30 mouse cellular contexts compared by ENCODE assay signal in the genomic region with DNA sequence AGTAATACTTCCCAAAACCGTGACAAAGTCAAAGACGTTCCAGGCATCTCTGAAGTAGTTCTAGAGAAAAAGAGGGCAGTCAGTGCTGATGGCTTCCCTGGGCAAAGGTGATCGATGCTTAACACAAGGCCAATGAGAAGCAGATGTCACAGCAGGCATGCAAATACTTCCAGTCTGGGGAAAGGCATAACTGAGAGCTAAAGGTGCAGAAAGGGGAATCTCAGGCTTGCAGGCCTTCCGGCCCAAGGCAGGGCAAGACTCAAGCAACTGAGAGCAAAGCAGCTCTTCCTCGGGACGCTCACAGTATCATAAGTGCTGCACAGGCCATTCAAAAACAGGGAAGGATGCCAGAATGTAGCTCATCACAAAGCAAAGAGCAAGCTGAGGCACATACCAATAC.
DNase-seq lines count a peak whose midpoint lies in the region; ATAC-seq and TF ChIP-seq lines count a peak whose summit lies in the region.
"Had no signal": no experiment of that assay in that cellular context is flagged by ENCODE, and none has a peak within 500 bp of the region (broad histone marks: within the 10 kb centered on the region; RNA-seq: fewer than 3 reads in every experiment).

No protein-coding gene starts in this region.

- DNase-seq in heart, adult 11 months: peak; percentile 67
- no peak for DNase-seq in heart, postnatal 36 days
- peak; percentile 56 for DNase-seq in CH12.LX (ENCODE audit: extremely low read depth)
- peak; percentile 44 for DNase-seq in embryo, embryonic 10.5 days (ENCODE audit: low spot score)
- DNase-seq in embryonic facial prominence, embryonic 11.5 days (ENCODE audit: low spot score): peak; percentile 40
- DNase-seq in Muller cell, postnatal 12 days (ENCODE audit: inconsistent ontology term): no peak
- DNase-seq in cerebellum, adult 11-12 months: no peak
- DNase-seq in lung, postnatal 4 days: no peak
- DNase-seq: adrenal gland, postnatal 10 days; adrenal gland, postnatal 36 days; cerebellum, adult 2 months; cerebellum, adult 9-11 months; cerebellum, postnatal 25 days; gastrocnemius, adult 2 months; gastrocnemius, postnatal 14 days; heart, adult 18-20 months; heart, postnatal 10 days; heart, postnatal 4 days; kidney, adult 18-20 months had no signal

- no peak for TF ChIP-seq RAD21 in CH12.LX (IDR thresholded peaks at IDR 0.05; ENCODE audit: low read depth, low read length)

- in situ Hi-C loops in CH12.LX (cut with MboI; ENCODE audit: low pct_ligation_motif_present, low pct_unique_long_range_greater_than_20kb, low sequenced_read_pairs): no loop called here

- ATAC-seq in embryonic facial prominence, embryonic 11.5 days (replicated peaks; ENCODE audit: insufficient number of reproducible peaks, low FRiP score, low TSS enrichment, low read depth): no peak
- ATAC-seq: CD4-positive, CD25-positive, alpha-beta regulatory T cell, adult 4 months; forebrain, embryonic 13.5 days; forebrain, embryonic 16.5 days; intestine, embryonic 16.5 days; Patski had no signal

- dilution Hi-C loops in CH12.LX (cut with MboI; ENCODE audit: extremely low pct_ligation_motif_present, extremely low pct_unique_long_range_greater_than_20kb, low sequenced_read_pairs): no loop called here

- no peaks in the 10 kb centered on the region for H3K79me2 ChIP-seq in CH12.LX (replicated peaks; ENCODE audit: control insufficient read depth, extremely low read depth, insufficient read depth, poor library complexity, severe bottlenecking)

- H3K9me3 ChIP-seq in CH12.LX (replicated peaks; ENCODE audit: low read length): no peaks in the 10 kb centered on the region
- H3K9me3 ChIP-seq in embryonic facial prominence, embryonic 11.5 days (replicated peaks; ENCODE audit: control insufficient read depth, low read length): no peaks in the 10 kb centered on the region
- H3K9me3 ChIP-seq: embryonic facial prominence, embryonic 12.5 days; forebrain, embryonic 13.5 days; heart, embryonic 12.5 days; heart, embryonic 15.5 days; hindbrain, embryonic 12.5 days; hindbrain, embryonic 15.5 days had no signal

- TF ChIP-seq EP300 in CH12.LX (IDR thresholded peaks at IDR 0.05; ENCODE audit: low read length): peak; percentile 54

- TF ChIP-seq CTCF in CH12.LX (conservative IDR thresholded peaks at IDR 0.05 in 1 of 2, IDR thresholded peaks at IDR 0.05 in 1 of 2; ENCODE audit: low read depth in 2 of 2, low read length in 2 of 2): no peak

- no peaks in the 10 kb centered on the region for H3K36me3 ChIP-seq in CH12.LX (replicated peaks in 1 of 2; ENCODE audit: control insufficient read depth in 1 of 2, insufficient read depth in 1 of 2, low read length in 1 of 2)
- no peaks in the 10 kb centered on the region for H3K36me3 ChIP-seq in embryonic facial prominence, embryonic 11.5 days (replicated peaks; ENCODE audit: control insufficient read depth, insufficient read depth, low read depth, low read length)
- H3K36me3 ChIP-seq: embryonic facial prominence, embryonic 12.5 days; heart, embryonic 12.5 days; heart, embryonic 15.5 days had no signal

- intact Hi-C loops in heart, postnatal 36 days (cut with DNase I): no loop called here

- H3K4me3 ChIP-seq in CH12.LX (replicated peaks in 1 of 3; ENCODE audit: low read depth in 2 of 3, low read length in 2 of 3, poor library complexity in 1 of 3): no peak overlapping the region
- no peak overlapping the region for H3K4me3 ChIP-seq in embryonic facial prominence, embryonic 11.5 days (ENCODE audit: low read depth, low read length)
- H3K4me3 ChIP-seq: embryonic facial prominence, embryonic 12.5 days; erythroblast, embryonic 14.5 days; forebrain, embryonic 13.5 days; gastrocnemius, adult 2 months; heart, embryonic 12.5 days; heart, embryonic 15.5 days; hindbrain, embryonic 12.5 days; hindbrain, embryonic 15.5 days had no signal

- H3K4me1 ChIP-seq in CH12.LX (ENCODE audit: control insufficient read depth in 1 of 2, insufficient read depth in 2 of 2): peaks cover 23 to 37% of the 10 kb centered on the region in 2 experiments
- H3K4me1 ChIP-seq in embryonic facial prominence, embryonic 11.5 days (ENCODE audit: control insufficient read depth, insufficient read depth, low read length): no peaks in the 10 kb centered on the region
- H3K4me1 ChIP-seq: embryonic facial prominence, embryonic 12.5 days; forebrain, embryonic 13.5 days; heart, embryonic 12.5 days; heart, embryonic 15.5 days; hindbrain, embryonic 12.5 days; hindbrain, embryonic 15.5 days had no signal

- no peak overlapping the region for H3K9ac ChIP-seq in CH12.LX (ENCODE audit: insufficient read depth, low read depth)
- no peak overlapping the region for H3K9ac ChIP-seq in embryonic facial prominence, embryonic 11.5 days (replicated peaks; ENCODE audit: low read length)
- H3K9ac ChIP-seq: embryonic facial prominence, embryonic 12.5 days; forebrain, embryonic 13.5 days; heart, embryonic 12.5 days; heart, embryonic 15.5 days; hindbrain, embryonic 12.5 days; hindbrain, embryonic 15.5 days had no signal

- 61% methylated on average over 6 of the region's 6 CpGs for WGBS in embryonic facial prominence, embryonic 11.5 days

- H3K27ac ChIP-seq in CH12.LX (ENCODE audit: insufficient read depth, low read depth): no peak overlapping the region
- H3K27ac ChIP-seq in embryonic facial prominence, embryonic 11.5 days (replicated peaks; ENCODE audit: low read depth, low read length): no peak overlapping the region
- H3K27ac ChIP-seq: embryonic facial prominence, embryonic 12.5 days; forebrain, embryonic 13.5 days; gastrocnemius, adult 2 months; heart, embryonic 15.5 days; hindbrain, embryonic 12.5 days; hindbrain, embryonic 15.5 days had no signal

- H3K27me3 ChIP-seq in CH12.LX (replicated peaks): no peaks in the 10 kb centered on the region
- H3K27me3 ChIP-seq in embryonic facial prominence, embryonic 11.5 days (ENCODE audit: control insufficient read depth, insufficient read depth, low read length): no peaks in the 10 kb centered on the region
- H3K27me3 ChIP-seq: embryonic facial prominence, embryonic 12.5 days; forebrain, embryonic 13.5 days; heart, embryonic 12.5 days; heart, embryonic 15.5 days; hindbrain, embryonic 12.5 days; hindbrain, embryonic 15.5 days had no signal

- TF ChIP-seq POLR2A in CH12.LX (IDR thresholded peaks at IDR 0.05; ENCODE audit: low read depth, low read length): no peak

- H3K4me2 ChIP-seq in CH12.LX (ENCODE audit: insufficient read depth, low read depth, poor library complexity, severe bottlenecking): no peak overlapping the region
- no peak overlapping the region for H3K4me2 ChIP-seq in embryonic facial prominence, embryonic 11.5 days (ENCODE audit: low read depth, low read length)
- H3K4me2 ChIP-seq: embryonic facial prominence, embryonic 12.5 days; forebrain, embryonic 13.5 days; heart, embryonic 12.5 days; heart, embryonic 15.5 days; hindbrain, embryonic 12.5 days; hindbrain, embryonic 15.5 days had no signal

TF ChIP-seq in CH12.LX, 34 proteins besides CTCF, POLR2A, EP300 and RAD21 (continues in another document):
- TF ChIP-seq ZC3H11A (IDR thresholded peaks at IDR 0.05; ENCODE audit: low read depth, low read length): no peak
- no peak for TF ChIP-seq NRF1 (IDR thresholded peaks at IDR 0.05; ENCODE audit: low read depth, low read length)
- no peak for TF ChIP-seq SIN3A (IDR thresholded peaks at IDR 0.05; ENCODE audit: low read length)
- no peak for TF ChIP-seq GABPA (IDR thresholded peaks at IDR 0.05; ENCODE audit: insufficient replicate concordance, low read depth, low read length)
- TF ChIP-seq SMC3 (IDR thresholded peaks at IDR 0.05; ENCODE audit: low read depth, low read length): no peak
- TF ChIP-seq NELFE (IDR thresholded peaks at IDR 0.05; ENCODE audit: low read depth, low read length): no peak
- 0 out of 2 replicates have a peak, but pooled peaks have one; percentile 31 for TF ChIP-seq TBP (conservative IDR thresholded peaks at IDR 0.05; ENCODE audit: low read depth, low read length)
- no peak for TF ChIP-seq ZKSCAN1 (IDR thresholded peaks at IDR 0.05; ENCODE audit: borderline replicate concordance, low read depth, low read length)
- no peak for TF ChIP-seq CHD1 (IDR thresholded peaks at IDR 0.05; ENCODE audit: low read depth, low read length)
- 0 out of 2 replicates have a peak, but pooled peaks have one; percentile 17 for TF ChIP-seq HCFC1 (IDR thresholded peaks at IDR 0.05; ENCODE audit: low read depth, low read length)
- TF ChIP-seq JUND (conservative IDR thresholded peaks at IDR 0.05; ENCODE audit: low read depth, low read length): no peak
- no peak for TF ChIP-seq MYC (IDR thresholded peaks at IDR 0.05; ENCODE audit: low read depth, low read length)
- no peak for TF ChIP-seq TCF12 (IDR thresholded peaks at IDR 0.05; ENCODE audit: low read depth, low read length)
- TF ChIP-seq USF2 (conservative IDR thresholded peaks at IDR 0.05; ENCODE audit: low read depth, low read length): no peak
- no peak for TF ChIP-seq BHLHE40 (IDR thresholded peaks at IDR 0.05; ENCODE audit: low read depth, low read length)
- TF ChIP-seq MAX (IDR thresholded peaks at IDR 0.05; ENCODE audit: low read length): no peak
- TF ChIP-seq MXI1 (IDR thresholded peaks at IDR 0.05; ENCODE audit: low read depth, low read length): 0 out of 2 replicates have a peak, but pooled peaks have one; percentile 21
- TF ChIP-seq UBTF (IDR thresholded peaks at IDR 0.05; ENCODE audit: low read depth, low read length): no peak
- TF ChIP-seq JUN (IDR thresholded peaks at IDR 0.05; ENCODE audit: insufficient read depth, low read depth, low read length): no peak
- TF ChIP-seq IRF4 (IDR thresholded peaks at IDR 0.05; ENCODE audit: low read depth, low read length): 0 out of 2 replicates have a peak, but pooled peaks have one; percentile 35
- 0 out of 2 replicates have a peak, but pooled peaks have one; percentile 27 for TF ChIP-seq ETS1 (conservative IDR thresholded peaks at IDR 0.05; ENCODE audit: low read depth, low read length)
- no peak for TF ChIP-seq ZNF384 (IDR thresholded peaks at IDR 0.05; ENCODE audit: low read depth, low read length)
- no peak for TF ChIP-seq KAT2A (IDR thresholded peaks at IDR 0.05; ENCODE audit: insufficient replicate concordance, low read length)
- TF ChIP-seq ZMIZ1 (IDR thresholded peaks at IDR 0.05; ENCODE audit: low read depth, low read length): no peak
- no peak for TF ChIP-seq MAZ (IDR thresholded peaks at IDR 0.05; ENCODE audit: low read depth, low read length)
- TF ChIP-seq RCOR1 (conservative IDR thresholded peaks at IDR 0.05; ENCODE audit: low read depth, low read length): no peak
- TF ChIP-seq PAX5 (IDR thresholded peaks at IDR 0.05; ENCODE audit: low read length): no peak
- peak; percentile 46; the same call in 1 of the 2 replicates for TF ChIP-seq ELF1 (IDR thresholded peaks at IDR 0.05; ENCODE audit: low read depth, low read length)
- TF ChIP-seq POLR2AphosphoS2 (IDR thresholded peaks at IDR 0.05; ENCODE audit: low read depth, low read length): no peak
- no peak for TF ChIP-seq E2F4 (IDR thresholded peaks at IDR 0.05; ENCODE audit: insufficient replicate concordance, low read depth, low read length)

Comparison
In these comparisons a context has a peak if more than half of its experiments do, and no peak if none do; other contexts are left out.
1. DNase-seq: peak in heart, adult 11 months (single experiment), CH12.LX (single experiment), embryo, embryonic 10.5 days (single experiment) and embryonic facial prominence, embryonic 11.5 days (single experiment); none in heart, postnatal 36 days (0 of 2), Muller cell, postnatal 12 days (single experiment), cerebellum, adult 11-12 months (single experiment) and lung, postnatal 4 days (0 of 2).